Mouse (Mus musculus) limb, embryonic 12.5 days (tissue): ENCODE measurements at regions not wholly inside any gene's neighbourhood (a gene's known extent, or its start where the extent isn't known, plus 50 kb on each side); places are given as distances from the start of the nearest gene placed in this dataset.

ENCODE experiments used
- ATAC-seq: fragments of 200-750 bp; cut with Nextera tagmentation; 2 replicates; pipeline ENCODE4 v1.8.0; 2017; ENCODE audit warnings: low read depth, moderate TSS enrichment; ENCODE audit not compliant: insufficient number of reproducible peaks, insufficient read depth, low FRiP score, low TSS enrichment
- H3K27ac ChIP-seq: fragments of 300-500 bp; sonication (generic); 2 replicates; pipeline ENCODE4 v1.5.1; 2016; ENCODE audit warnings: mild to moderate bottlenecking, moderate library complexity
- H3K27me3 ChIP-seq: fragments of 300-500 bp; sonication (generic); 2 replicates; pipeline ENCODE4 v1.6.1; 2016; ENCODE audit warnings: mild to moderate bottlenecking, moderate library complexity
- H3K36me3 ChIP-seq: fragments of 300-500 bp; sonication (generic); 2 replicates; pipeline ENCODE4 v1.6.1; 2016; ENCODE audit warnings: mild to moderate bottlenecking, moderate library complexity
- H3K4me1 ChIP-seq: fragments of 300-500 bp; sonication (generic); replicated peaks from 2 replicates; pipeline ENCODE4 v1.6.1; 2016
- H3K4me2 ChIP-seq: fragments of 300-500 bp; sonication (generic); 2 replicates; pipeline ENCODE4 v1.6.1; 2016; ENCODE audit warnings: mild to moderate bottlenecking, moderate library complexity
- H3K4me3 ChIP-seq: fragments of 300-500 bp; sonication (generic); replicated peaks from 2 replicates; pipeline ENCODE4 v1.5.1; 2016; ENCODE audit warnings: mild to moderate bottlenecking
- H3K9ac ChIP-seq: fragments of 300-500 bp; sonication (generic); replicated peaks from 2 replicates; pipeline ENCODE4 v1.6.1; 2016; ENCODE audit warnings: mild to moderate bottlenecking, moderate library complexity
- H3K9me3 ChIP-seq: fragments of 300-500 bp; sonication (generic); 2 replicates; pipeline ENCODE4 v1.6.1; 2016; ENCODE audit warnings: mild to moderate bottlenecking, moderate library complexity
- WGBS: fragments of 180-500 bp; shearing (Covaris S2); methylation state at CpG from one replicate; pipeline ENCODE4 v1.1.7; 2016; 5-methylcytosine and 5-hydroxymethylcytosine counted together

DNA sequence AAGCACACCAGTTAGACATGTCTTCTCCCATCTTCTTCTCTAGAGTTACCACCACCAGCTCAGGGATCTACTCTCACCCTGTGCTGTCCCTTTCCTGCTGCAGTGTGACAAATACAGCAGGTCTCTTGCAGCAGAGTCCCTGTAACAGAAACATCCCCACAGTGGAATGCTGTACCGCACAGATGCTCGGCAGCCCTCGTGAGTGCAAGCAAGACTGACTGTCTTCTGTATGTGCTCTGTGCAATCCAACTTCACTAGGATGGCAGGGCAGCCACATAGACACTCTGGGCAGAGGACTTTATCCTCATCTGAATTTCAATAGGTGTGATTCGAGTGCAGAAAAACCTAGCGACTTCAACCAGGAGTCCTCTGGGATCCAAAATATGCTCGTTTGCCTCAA lies 84.1 kb upstream of the Cxcl12 start:
- H3K4me2 ChIP-seq, result no peak overlapping the region
- no peaks in the 10 kb centered on the region for H3K27me3 ChIP-seq
- peaks cover 42% of the 10 kb centered on the region for H3K4me1 ChIP-seq
- no peak for ATAC-seq
- H3K27ac ChIP-seq, result no peak overlapping the region
- 59% methylated on average over 6 of the region's 6 CpGs for WGBS
- H3K9me3 ChIP-seq, result no peaks in the 10 kb centered on the region
- no peak overlapping the region for H3K9ac ChIP-seq
- no peaks in the 10 kb centered on the region for H3K36me3 ChIP-seq
- H3K4me3 ChIP-seq, result no peak overlapping the region

DNA sequence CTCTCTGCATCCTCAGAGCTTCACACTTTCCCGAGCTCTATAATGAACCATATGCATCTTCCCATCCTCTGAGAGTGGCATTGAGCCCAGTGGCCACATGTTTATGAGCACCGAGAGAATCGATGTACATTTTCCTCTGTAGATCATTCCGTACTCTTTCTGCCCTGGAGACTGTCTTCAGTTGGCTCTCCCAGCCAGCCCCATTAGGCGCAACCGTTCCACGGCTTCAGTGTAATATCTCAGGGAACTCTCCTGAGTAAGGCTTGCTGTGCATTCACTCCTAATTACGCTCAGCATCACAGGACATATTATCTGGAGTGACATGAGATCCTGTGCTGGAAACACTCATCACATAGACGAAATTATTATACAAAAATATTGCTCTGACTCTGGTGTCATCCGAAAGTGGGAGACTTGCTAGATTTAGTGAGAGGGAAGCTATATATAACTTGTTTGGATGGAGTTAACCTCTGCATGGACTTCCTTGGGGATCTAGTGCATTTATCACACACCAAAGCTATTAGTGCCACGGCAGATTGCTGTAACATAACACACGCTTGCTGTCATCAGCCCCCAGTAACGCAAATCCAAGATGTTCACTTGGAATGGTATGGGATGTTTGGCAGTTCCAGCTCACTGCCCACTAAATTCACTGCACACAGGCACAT lies 83.4 kb upstream of the Cxcl12 start:
- no peak overlapping the region for H3K27ac ChIP-seq
- no peaks in the 10 kb centered on the region for H3K9me3 ChIP-seq
- no peak for ATAC-seq
- no peak overlapping the region for H3K4me2 ChIP-seq
- no peak overlapping the region for H3K4me3 ChIP-seq
- peaks cover 35% of the 10 kb centered on the region for H3K4me1 ChIP-seq
- 67% methylated on average over 13 of the region's 13 CpGs for WGBS
- H3K27me3 ChIP-seq, result no peaks in the 10 kb centered on the region
- no peak overlapping the region for H3K9ac ChIP-seq
- no peaks in the 10 kb centered on the region for H3K36me3 ChIP-seq

DNA sequence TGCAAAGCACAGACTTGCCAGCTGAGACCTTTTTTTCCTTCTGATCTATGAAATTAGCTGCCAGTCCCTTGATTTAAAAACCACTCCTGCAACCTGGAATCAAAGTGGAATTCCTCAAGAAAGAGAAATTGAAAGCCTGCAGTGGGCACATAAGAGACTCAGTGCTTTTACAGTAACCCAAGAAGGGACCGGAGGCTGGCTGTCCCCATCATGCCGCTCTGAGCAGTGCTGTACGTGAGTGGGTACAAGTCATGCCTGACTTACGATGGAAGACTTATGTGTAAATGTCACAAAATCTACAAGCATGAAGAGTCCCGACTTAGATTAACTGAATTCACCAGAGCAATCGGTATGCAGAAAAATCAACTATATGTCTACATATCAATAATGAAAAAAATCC lies 73.6 kb upstream of the Cxcl12 start:
- Histone ChIP-seq H3K9ac (no peak overlapping the region), H3K4me3 (no peak overlapping the region), H3K27ac (no peak overlapping the region), H3K4me1 (no peaks in the 10 kb centered on the region), H3K27me3 (no peaks in the 10 kb centered on the region), H3K36me3 (no peaks in the 10 kb centered on the region), H3K9me3 (no peaks in the 10 kb centered on the region), H3K4me2 (no peak overlapping the region)
- WGBS, result 88% methylated on average over 6 of the region's 6 CpGs
- no peak for ATAC-seq

DNA sequence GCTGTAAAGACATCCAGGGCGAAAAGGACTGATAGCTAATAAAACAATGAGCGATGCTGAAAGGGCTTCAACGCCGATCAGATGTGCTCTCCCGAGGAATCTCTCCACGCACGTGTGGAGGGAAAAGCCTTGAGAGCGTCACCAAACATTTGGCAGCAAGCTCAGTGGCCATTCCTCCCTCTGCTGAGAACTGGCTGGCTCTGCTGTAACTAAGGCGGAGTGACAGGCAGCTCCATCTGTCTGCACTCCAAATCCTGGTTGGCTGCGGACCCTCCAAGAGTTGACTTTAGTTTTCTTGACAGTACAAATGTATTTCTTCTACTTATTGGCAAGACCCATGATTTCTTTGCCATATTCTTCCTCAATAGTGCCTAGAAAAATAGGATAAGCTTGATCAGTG lies 68.5 kb upstream of the Cxcl12 start:
- Histone ChIP-seq H3K27me3 (no peaks in the 10 kb centered on the region), H3K4me1 (no peaks in the 10 kb centered on the region; the same call in 1 of the 2 replicates), H3K4me2 (no peak overlapping the region), H3K9me3 (no peaks in the 10 kb centered on the region), H3K4me3 (no peak overlapping the region), H3K27ac (no peak overlapping the region), H3K9ac (no peak overlapping the region), H3K36me3 (no peaks in the 10 kb centered on the region)
- WGBS, result 70% methylated on average over 10 of the region's 10 CpGs
- no peak for ATAC-seq

DNA sequence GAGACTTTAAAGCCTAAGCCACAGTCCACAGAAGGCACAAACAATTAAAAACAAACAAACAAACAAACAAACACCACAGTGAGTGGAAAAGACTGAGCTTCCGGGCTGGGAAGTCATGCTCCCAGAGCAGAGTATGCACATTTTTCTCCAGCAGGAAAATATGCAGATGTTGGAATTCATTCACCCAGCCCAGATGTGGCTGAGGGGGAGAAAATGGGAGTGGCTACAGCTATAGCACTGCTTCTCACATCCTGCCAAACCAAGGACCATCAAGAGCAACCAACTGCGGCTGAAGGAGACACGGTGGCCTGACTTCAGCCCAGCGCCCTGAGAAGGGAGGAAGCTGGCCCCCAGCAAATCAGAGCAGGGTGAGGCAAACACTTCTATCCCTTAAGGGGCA lies 65.6 kb upstream of the Cxcl12 start:
- no peaks in the 10 kb centered on the region for H3K9me3 ChIP-seq
- H3K4me1 ChIP-seq, result peaks cover 9% of the 10 kb centered on the region
- no peak overlapping the region for H3K4me2 ChIP-seq
- H3K4me3 ChIP-seq, result no peak overlapping the region
- 69% methylated on average over 4 of the region's 4 CpGs for WGBS
- H3K36me3 ChIP-seq, result no peaks in the 10 kb centered on the region
- no peak for ATAC-seq
- H3K27me3 ChIP-seq, result no peaks in the 10 kb centered on the region
- no peak overlapping the region for H3K27ac ChIP-seq
- no peak overlapping the region for H3K9ac ChIP-seq

DNA sequence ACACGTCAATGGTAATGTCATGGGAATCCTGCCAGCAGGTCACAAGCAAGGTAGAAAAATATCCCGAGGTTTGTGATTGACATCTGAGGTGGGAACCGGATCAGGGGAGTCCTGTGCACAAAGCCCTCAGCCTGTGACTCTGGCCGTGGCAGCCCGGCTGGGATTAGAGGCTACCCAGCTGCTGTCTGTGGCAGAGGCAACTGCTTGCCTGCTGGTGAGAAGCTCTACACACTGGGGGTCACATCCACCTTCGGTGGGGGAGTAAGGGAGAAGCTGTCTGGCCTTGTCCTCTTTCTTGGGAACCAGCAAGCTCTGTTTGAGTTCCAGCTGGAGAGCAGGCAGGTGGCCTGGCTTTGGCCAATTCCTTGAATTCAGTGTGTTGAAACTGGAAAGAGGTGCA lies 64.3 kb upstream of the Cxcl12 start:
- H3K36me3 ChIP-seq, result no peaks in the 10 kb centered on the region
- H3K9me3 ChIP-seq, result no peaks in the 10 kb centered on the region
- H3K4me1 ChIP-seq, result peaks cover 9% of the 10 kb centered on the region
- H3K4me3 ChIP-seq, result no peak overlapping the region
- WGBS, result 80% methylated on average over 6 of the region's 6 CpGs
- no peak overlapping the region for H3K4me2 ChIP-seq
- ATAC-seq, result no peak
- 0 out of 2 replicates have a peak overlapping the region, but pooled peaks have one; percentile 7 for H3K27ac ChIP-seq
- H3K9ac ChIP-seq, result no peak overlapping the region
- no peaks in the 10 kb centered on the region for H3K27me3 ChIP-seq

DNA sequence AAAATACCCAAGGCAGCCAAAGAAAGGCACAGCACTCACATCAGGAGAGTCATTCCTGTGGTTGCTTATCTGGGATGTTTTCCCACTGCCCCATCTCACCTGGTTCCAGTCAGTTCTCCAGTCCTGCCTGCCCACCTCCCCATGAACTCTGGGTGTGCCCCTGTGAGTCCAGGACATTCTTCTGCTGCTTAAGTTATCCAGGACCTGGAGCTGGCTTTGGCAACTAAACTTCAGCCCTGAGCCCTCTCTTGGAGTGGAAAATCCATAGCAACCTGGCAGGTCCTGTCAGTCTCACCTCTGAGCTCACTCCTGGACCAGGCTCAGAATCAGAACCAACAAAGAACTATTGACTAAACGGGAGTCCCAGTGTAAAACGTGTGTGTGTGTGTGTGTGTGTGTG lies 63.9 kb upstream of the Cxcl12 start:
- peaks cover 12% of the 10 kb centered on the region for H3K4me1 ChIP-seq
- H3K27ac ChIP-seq, result 0 out of 2 replicates have a peak overlapping the region, but pooled peaks have one; percentile 7
- no peak overlapping the region for H3K9ac ChIP-seq
- H3K9me3 ChIP-seq, result no peaks in the 10 kb centered on the region
- H3K36me3 ChIP-seq, result no peaks in the 10 kb centered on the region
- no peak overlapping the region for H3K4me2 ChIP-seq
- H3K27me3 ChIP-seq, result no peaks in the 10 kb centered on the region
- no peak overlapping the region for H3K4me3 ChIP-seq
- WGBS, result 76% methylated on average over 2 of the region's 2 CpGs
- no peak for ATAC-seq

DNA sequence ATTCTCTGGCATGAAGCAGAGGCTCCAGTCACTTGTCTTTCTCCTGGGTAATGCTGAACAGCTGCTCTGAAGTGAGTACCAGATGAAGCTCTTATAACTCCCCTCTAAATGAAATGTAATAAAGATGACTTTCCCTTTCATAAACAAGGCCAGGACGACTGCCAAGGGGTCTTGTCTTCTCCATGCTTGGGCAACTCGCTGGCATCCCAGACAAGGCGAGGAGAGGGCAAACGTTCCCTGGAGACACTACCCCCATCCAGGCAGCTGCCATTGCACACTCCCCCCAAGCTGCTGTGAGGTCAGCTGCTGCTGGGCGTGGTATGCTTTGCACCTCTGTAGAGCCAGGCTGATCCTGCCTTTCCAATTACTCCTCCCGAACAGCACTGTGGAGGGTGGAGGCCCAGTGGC lies 63.1 kb upstream of the Cxcl12 start:
- 0 out of 2 replicates have a peak, but pooled peaks have one; percentile 50 for ATAC-seq
- WGBS, result 36% methylated on average over 6 of the region's 6 CpGs
- Histone ChIP-seq H3K4me3 (no peak overlapping the region), H3K4me1 (peaks cover 17% of the 10 kb centered on the region), H3K4me2 (no peak overlapping the region), H3K27me3 (no peaks in the 10 kb centered on the region), H3K36me3 (no peaks in the 10 kb centered on the region), H3K27ac (peak overlapping the region; percentile 31; the same call in 1 of the 2 replicates), H3K9ac (no peak overlapping the region), H3K9me3 (no peaks in the 10 kb centered on the region)

DNA sequence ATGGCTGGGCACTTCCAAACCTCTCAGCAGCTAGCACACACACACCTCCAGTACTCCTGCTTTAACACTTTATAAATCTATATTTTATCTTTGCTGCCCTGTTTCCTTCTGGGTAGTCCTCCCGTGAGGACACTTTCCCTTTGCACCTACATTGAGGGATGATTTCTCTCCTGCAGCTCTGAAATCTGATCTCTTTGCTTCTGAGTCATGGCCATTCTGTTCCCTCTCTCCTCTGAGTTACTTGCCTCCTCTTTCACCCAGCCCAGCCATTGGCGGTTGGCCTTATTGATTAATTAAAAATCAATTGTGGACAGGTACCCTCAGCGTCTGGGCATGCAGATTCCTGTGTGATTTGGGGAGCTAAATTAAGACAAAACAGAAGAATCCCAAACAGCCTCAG lies 58.0 kb upstream of the Cxcl12 start:
- Histone ChIP-seq H3K4me2 (no peak overlapping the region), H3K4me1 (peaks cover 25% of the 10 kb centered on the region), H3K36me3 (no peaks in the 10 kb centered on the region), H3K27ac (no peak overlapping the region), H3K4me3 (no peak overlapping the region), H3K9me3 (no peaks in the 10 kb centered on the region), H3K9ac (no peak overlapping the region), H3K27me3 (no peaks in the 10 kb centered on the region)
- no peak for ATAC-seq
- WGBS, result 48% methylated on average over 3 of the region's 3 CpGs

DNA sequence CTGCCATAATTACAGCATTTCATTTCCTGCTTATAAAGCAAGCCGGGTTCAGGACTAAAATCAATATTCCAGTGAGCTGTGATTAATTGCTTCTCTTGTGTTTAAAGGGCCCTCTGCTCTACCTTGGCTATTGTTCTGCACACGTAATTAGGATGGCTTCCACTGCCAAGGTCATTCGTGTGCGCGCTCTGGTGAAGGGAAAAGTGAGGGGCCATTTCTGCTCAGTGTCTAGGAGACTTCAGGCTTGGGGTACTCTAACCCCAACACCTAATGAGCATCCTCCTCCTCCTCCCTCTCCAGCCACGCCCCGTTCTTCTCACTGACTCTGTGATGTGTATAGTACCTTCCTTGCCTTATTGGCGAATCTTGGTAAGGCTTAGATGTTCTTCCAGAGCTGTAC lies 53.5 kb upstream of the Cxcl12 start:
- H3K27ac ChIP-seq, result no peak overlapping the region

DNA sequence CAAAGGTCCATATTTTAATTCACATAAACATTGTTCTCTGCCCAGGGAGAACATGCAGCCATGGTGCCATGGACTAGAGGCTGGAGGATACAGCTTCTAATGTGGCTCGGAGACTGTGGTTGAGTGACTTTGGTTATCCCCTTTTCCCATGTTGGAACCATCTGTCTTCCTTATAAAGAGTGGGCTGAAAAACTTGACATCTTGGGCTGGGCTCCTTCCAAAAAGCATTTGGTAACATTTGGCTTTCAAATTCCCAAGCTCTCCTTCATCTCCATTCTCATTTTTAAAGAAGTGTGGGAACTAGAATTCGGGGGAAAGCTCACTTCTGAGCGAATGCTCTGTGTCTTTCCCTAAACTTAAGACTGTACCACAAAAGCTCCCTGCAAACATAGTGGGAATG lies 50.3 kb upstream of the Cxcl12 start:
- no peak overlapping the region for H3K4me2 ChIP-seq
- H3K4me3 ChIP-seq, result no peak overlapping the region
- 78% methylated on average over 3 of the region's 3 CpGs for WGBS
- no peak for ATAC-seq
- peaks cover 19% of the 10 kb centered on the region for H3K4me1 ChIP-seq
- H3K9ac ChIP-seq, result no peak overlapping the region
- no peaks in the 10 kb centered on the region; the same call in 1 of the 2 replicates for H3K27me3 ChIP-seq
- H3K36me3 ChIP-seq, result no peaks in the 10 kb centered on the region
- no peaks in the 10 kb centered on the region for H3K9me3 ChIP-seq
- no peak overlapping the region for H3K27ac ChIP-seq

More for the DNA sequence above, 53.5 kb upstream of the Cxcl12 start:
- Histone ChIP-seq H3K27me3 (no peaks in the 10 kb centered on the region; the same call in 1 of the 2 replicates), H3K4me1 (peaks cover 26% of the 10 kb centered on the region), H3K4me3 (no peak overlapping the region), H3K9me3 (no peaks in the 10 kb centered on the region), H3K4me2 (no peak overlapping the region), H3K9ac (no peak overlapping the region), H3K36me3 (no peaks in the 10 kb centered on the region)
- no peak for ATAC-seq
- 63% methylated on average over 8 of the region's 8 CpGs for WGBS
